Mouse (Mus musculus) regulatory T cell (primary cell): ENCODE measurements around the gene Asb17.

Experiments used
- in situ Hi-C: fragments of 300-600 bp; cut with MboI, MseI; formaldehyde crosslinking; loops from one replicate; pipeline ENCODE4 v1.15.1; 2025; ENCODE audit warnings: high pct_unique_total_duplicates

Gene Asb17

DNA sequence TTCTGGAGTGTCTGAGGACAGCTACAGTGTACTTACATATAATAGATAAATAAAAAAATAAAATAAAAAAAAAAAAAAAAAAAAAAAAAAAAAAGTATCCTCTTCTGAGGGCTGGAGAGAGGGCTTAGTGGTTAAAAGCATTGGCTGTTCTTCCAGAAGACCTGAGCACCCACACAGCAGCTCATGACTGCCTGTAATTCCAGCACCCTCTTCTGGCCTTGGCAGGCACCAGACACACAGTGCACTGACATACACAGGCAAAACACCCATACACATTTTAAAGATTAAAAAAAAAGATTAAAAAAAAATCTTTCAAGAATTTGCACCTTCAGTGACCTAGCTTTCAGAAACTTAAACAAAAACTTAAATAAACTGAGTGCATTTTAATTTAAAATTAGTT, 42.3 kb downstream of the Asb17 start:
- in situ Hi-C loops, result no loop called here

DNA sequence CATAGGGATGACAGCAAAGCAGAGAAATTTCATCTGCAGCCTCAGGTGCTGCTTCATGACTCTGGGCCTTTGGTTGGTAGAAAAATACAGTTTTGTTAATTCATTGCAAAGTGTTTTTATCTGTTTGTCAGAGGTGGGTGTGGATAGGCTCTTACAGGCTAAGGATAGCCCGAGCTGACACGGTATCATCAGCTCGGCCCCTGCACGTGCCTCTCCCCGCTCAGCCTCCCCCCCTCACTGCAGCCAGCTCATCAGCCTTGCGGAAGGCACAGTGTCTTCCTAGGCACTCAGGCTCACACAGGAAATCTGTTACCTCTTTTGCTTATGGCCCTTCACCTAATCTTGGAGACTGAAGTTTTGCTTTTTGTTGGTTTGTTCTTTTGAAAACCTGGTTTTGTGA, 44.1 kb downstream of the Asb17 start:
- in situ Hi-C loops, result no loop called here

DNA sequence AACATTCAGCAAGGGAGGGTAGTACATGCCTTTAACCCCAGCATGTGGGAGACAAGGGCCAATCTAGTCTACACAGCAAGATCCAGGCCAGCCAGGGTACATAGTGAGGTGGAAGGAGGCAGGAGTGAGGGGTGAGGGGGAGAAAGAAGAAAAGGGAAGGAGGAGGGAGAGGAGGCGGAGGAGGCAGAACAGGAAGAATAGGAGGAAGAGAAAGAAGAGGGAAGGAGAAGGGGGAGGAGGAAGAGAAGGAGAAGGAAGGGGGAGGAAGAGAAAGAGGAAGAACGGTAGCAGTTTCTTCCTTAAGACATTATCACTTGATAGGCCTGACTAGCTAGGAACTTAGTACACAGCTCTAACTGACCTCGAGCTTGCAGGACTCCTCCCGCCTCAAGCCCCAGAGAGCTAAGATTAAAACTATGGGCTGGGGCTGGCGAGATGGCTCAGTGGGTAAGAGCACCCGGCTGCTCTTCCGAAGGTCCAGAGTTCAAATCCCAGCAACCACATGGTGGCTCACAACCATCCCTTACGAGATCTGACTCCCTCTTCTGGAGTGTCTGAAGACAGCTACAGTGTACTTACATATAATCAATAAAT, 45.3 kb downstream of the Asb17 start:
- in situ Hi-C loops, result no loop called here

DNA sequence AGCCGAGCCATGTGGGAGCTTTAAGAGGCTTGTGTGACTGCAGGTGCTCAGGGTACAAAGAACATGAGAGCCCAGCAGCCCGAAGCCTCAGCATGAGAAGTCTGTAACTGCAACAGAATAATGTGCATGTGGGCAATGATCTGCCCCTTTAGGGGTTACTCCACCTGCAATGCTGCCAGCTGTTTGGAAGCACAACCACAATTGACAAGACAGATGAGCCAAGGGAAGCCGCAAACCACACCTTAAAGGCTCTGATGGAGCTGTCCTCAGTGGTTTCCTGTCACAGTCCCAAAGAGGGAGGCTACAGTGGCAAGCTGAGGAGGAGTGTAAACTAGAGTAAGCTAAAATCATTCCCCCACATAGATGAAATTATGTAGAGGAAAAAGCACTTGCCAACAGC, 51.4 kb downstream of the Asb17 start:
- in situ Hi-C loops, result no loop called here

DNA sequence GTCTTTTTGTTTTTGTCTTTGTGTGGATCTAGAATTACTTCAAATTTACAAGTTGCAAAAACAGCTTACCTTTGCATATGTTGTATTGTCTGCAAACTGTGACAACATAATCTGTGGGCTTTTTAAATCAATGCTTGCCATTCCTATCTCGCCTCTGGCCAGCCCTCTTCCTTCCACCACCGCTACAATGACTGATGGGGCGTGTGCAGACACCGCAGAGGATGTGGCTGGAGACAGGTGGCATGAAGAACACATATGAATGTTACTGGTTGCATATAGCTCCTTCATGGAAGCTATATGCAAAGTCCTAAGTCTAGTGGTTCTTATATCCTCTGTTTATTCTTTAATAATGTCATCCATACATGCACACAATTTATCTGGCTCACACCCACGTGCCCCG, 53.2 kb downstream of the Asb17 start:
- in situ Hi-C loops, result no loop called here

DNA sequence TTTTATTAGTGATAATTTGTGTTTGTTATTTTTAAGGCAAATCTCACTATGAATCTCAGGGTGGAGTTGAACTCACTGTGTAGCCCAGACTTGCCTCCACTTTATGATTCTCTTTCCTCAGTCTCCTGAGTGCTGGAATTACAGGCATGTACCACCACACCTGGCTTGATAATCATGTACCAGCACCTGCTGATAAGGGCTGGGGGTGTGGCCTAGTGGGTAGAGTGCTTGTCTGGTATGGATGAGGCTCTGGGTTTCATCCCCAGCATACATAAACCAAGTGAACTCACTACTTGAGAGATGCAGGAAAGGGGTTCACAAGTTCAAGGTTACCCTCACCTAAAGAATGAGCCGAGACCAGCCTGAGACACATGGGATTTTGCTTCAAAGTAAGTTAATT, 57.9 kb downstream of the Asb17 start:
- in situ Hi-C loops, result no loop called here

DNA sequence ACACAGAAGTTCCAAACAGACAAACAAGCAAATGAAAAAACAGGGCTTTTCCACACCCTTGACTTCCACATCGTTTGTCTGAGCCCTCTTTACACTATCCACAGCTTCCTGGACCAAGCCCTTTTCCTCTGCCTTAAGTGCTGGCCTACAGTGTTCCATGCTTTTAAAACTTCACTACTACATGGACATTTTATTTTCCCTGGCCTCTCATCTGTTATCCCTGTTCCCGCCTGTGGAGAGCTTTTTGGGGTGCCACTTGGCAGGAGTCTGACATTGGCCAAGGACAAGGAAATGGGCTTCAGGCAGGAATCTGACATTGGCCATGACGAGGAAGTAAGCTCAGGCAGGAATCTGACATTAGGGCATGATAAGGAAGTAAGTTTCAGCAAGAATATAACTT, 58.6 kb downstream of the Asb17 start:
- in situ Hi-C loops, result no loop called here

DNA sequence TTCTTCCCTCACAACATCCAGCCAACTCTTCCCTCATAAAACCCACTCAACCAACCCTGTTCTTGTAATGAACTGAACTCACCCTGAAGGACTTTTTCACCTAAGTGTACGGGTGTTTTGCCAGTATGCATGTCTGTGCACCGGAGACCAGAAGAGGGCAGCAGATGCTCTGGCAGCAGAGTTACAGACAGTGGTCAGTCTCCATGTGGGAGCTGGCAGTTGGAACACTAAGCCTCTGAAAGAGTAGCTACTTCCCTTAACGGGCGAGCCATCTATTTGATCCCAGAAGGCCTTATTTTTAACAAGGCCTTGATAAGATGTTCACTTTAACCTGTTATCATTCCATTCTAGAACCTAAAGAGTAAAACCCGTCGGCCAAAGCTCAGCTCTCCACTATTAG, 60.6 kb downstream of the Asb17 start:
- in situ Hi-C loops, result no loop called here
